Mouse (Mus musculus) erythroblast, embryonic 14.5 days (primary cell): ENCODE results near the gene Foxl1. TPM values are rescaled to one million over a fixed set of nuclear protein-coding genes. Genes with fewer than 3 reads are reported as not detected.

ENCODE experiments used
- H3K27me3 ChIP-seq: 2 replicates; pipeline ENCODE4 v1.6.1; 2012; ENCODE audit warnings: inconsistent platforms; ENCODE audit not compliant: control insufficient read depth
- H3K36me3 ChIP-seq: 2 replicates; pipeline ENCODE4 v1.6.1; 2012; ENCODE audit warnings: mild to moderate bottlenecking, inconsistent platforms; ENCODE audit not compliant: control insufficient read depth
- H3K4me1 ChIP-seq: 2 replicates; pipeline ENCODE4 v1.6.1; 2012; ENCODE audit warnings: inconsistent platforms; ENCODE audit not compliant: control insufficient read depth
- H3K4me3 ChIP-seq: replicated peaks from 2 replicates; pipeline ENCODE3; 2012; ENCODE audit warnings: moderate library complexity, mild to moderate bottlenecking, inconsistent platforms
- H3K9me3 ChIP-seq: 2 replicates; pipeline ENCODE4 v1.6.1; 2012; ENCODE audit warnings: low read length, inconsistent platforms, mixed read lengths; ENCODE audit not compliant: control insufficient read depth
- GATA1 ChIP-seq: IDR thresholded peaks from 2 replicates; pipeline ENCODE4 v1.6.1; 2012; ENCODE audit warnings: low read length, inconsistent platforms, mixed read lengths
- TAL1 ChIP-seq: IDR thresholded peaks from 3 replicates; pipeline ENCODE4 v1.6.1; 2012; ENCODE audit warnings: low read length, inconsistent platforms, mixed read lengths
- polyA plus RNA-seq: library from polyadenylated mRNA; stranded (reverse); fragments of >175 nt; gene quantifications from 2 replicates; pipeline ENCODE4 v1.2.3, GENCODE M21; 2012

The Foxl1 gene
- polyA plus RNA-seq, 1 experiment = not detected

DNA sequence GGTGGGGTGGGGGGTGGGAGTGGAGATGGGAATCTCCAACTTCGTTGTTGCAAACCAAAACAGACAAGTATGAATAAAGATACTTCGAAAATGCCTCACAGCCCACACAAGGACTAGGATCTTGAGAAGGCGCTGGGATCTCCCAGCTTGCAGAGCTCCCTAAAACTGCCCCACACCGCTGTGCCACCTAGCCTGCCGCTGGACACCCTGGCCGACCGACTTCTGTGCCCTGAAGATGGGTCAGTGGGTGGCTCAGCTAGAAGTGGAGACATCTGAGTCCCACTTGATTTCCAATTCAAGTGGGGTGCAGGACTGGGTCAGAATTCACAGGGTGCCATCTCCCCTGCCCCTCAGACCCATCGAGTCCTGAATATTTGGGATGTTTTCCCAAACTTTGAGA, 6.0 kb upstream of the Foxl1 start:
- TF ChIP-seq TAL1 (no peak), GATA1 (no peak)
- H3K4me1 ChIP-seq = no peaks in the 10 kb centered on the region
- peaks cover 11% of the 10 kb centered on the region for H3K9me3 ChIP-seq
- H3K4me3 ChIP-seq = no peak overlapping the region
- no peaks in the 10 kb centered on the region for H3K36me3 ChIP-seq
- peaks cover 99% of the 10 kb centered on the region for H3K27me3 ChIP-seq

DNA sequence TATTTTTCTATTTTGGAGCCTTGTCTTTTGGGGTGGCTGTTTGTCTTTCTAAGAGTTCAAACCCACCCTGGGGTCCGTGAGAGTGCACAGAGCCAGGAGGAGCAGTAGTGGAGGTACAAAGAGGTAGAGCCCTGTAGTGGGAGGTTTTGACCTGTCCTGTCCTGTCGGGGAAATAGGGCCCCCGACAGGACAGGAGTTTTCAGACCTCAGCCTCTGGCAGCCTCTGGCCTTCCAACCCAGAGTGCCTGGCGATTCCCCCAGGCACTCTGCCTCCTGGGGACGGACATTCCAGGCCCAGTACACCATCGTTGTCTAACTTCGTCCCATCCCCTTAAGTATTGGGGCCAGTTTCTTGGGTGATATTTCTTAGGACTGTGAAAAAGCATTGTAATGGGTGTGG, 5.4 kb upstream of the Foxl1 start:
- TF ChIP-seq TAL1 = no peak
- TF ChIP-seq GATA1 = no peak
- no peaks in the 10 kb centered on the region for H3K36me3 ChIP-seq
- H3K9me3 ChIP-seq = peaks cover 5% of the 10 kb centered on the region; the same call in 1 of the 2 replicates
- H3K4me1 ChIP-seq = no peaks in the 10 kb centered on the region
- no peak overlapping the region for H3K4me3 ChIP-seq
- H3K27me3 ChIP-seq = peaks cover 99% of the 10 kb centered on the region

DNA sequence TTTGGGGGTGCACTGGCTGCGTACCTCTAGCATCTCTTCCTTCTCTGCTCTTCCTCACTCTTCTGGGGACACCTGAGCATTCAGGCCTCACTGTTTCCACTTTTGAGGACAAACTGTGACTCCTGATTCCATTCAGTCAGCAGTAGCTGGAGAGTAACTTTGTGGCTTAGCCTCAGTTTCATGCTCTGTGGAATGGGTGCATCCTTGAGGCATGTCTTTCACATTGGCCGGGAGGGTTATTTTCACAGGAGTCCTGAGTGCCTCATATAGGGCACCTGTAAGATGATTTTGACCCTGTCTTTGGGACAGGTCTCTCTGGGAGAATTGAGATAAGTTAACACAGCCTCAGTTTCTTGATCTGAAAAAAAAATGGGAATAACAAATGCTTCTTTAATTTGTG, 4.6 kb upstream of the Foxl1 start:
- no peaks in the 10 kb centered on the region for H3K4me1 ChIP-seq
- H3K4me3 ChIP-seq = no peak overlapping the region
- H3K27me3 ChIP-seq = peaks cover 99% of the 10 kb centered on the region
- H3K9me3 ChIP-seq = no peaks in the 10 kb centered on the region
- no peaks in the 10 kb centered on the region for H3K36me3 ChIP-seq
- no peak for TF ChIP-seq TAL1

DNA sequence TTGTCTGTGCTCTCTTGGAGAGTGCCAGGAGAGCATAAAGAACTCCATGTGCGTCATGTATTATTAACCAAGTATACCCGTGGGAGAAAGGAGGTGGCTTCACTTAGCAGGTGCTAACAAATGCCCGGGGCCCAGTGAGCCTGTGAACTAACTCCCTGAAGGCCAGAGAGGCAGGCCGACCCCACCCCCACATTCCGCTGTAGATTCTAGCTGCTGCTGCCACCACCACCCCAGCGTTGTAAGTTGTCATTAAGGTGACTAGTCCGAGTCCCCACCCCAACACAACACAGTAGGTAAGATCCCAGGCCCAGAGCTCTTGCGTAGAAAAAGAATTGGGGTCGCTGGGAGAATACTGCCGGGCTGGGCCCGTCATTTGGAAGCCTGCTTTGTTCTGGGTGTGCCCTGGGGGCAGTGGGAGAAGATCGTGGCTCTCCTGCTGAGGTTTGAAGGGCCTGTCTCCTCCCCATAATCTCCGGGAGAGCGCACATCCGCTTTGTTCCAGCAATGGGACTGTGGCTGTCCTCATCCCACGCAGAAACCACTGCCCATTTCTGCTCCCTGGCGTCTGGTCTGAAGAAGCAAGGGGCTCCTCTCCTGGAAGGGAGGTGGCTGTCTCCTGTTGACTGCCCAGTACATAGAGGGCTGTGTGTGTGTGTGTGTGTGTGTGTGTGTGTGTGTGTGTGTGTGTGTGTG, 3.0 kb upstream of the Foxl1 start:
- peaks cover 99% of the 10 kb centered on the region for H3K27me3 ChIP-seq
- H3K4me3 ChIP-seq = no peak overlapping the region
- no peaks in the 10 kb centered on the region for H3K9me3 ChIP-seq
- no peaks in the 10 kb centered on the region for H3K4me1 ChIP-seq
- no peaks in the 10 kb centered on the region for H3K36me3 ChIP-seq
- no peak for TF ChIP-seq TAL1
- TF ChIP-seq GATA1 = no peak

DNA sequence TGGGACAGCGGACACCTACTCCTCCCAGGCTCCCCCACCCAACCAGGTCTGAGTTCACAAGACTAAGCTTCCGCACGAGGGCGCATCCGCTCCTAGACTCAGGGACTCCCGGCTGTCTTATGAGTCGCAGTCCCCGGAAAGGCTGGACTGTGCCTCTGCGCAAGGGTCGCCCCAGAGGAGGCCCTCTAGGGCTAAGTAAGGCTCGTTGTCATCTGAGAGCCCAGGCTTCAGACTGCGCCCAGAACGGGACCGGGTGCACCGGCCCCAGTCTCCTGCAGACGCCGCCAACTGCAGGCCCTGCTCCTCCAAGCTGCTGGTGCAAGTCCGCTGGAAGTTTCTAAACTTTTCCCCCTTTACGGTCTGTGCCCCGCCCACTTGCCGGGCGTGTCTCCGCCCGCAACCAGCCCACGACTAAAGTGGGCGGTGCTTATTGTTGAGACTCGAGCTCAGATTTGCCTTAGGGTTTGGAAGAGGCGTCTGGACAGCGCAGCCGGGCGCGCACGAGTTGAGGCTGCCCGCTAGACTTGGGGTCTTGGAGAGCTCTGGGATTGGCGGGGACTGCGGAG, 2.3 kb upstream of the Foxl1 start:
- Histone ChIP-seq H3K9me3 (no peaks in the 10 kb centered on the region), H3K4me3 (no peak overlapping the region), H3K36me3 (no peaks in the 10 kb centered on the region), H3K4me1 (no peaks in the 10 kb centered on the region), H3K27me3 (peaks cover 99% of the 10 kb centered on the region)
- no peak for TF ChIP-seq TAL1
- TF ChIP-seq GATA1 = no peak

DNA sequence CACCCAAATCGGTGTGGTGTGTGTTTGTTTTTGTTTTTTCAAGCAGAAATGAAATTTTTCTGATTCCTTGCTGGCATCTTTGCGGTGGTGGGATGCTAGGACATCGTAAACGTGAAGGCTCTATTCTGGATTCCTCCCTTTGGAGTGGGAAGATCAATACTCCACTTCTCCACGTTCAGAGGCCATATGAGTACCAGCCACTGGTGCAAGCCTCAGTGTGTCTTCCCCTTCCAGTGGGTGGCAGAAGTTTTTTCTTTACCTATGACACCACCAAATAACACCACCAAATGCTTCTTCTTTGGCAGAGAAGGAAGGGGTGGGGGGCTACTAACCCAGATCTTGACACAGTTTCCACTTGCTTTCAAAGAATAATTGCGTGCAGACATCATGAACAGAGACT, 1.5 kb upstream of the Foxl1 start:
- no peaks in the 10 kb centered on the region for H3K4me1 ChIP-seq

DNA sequence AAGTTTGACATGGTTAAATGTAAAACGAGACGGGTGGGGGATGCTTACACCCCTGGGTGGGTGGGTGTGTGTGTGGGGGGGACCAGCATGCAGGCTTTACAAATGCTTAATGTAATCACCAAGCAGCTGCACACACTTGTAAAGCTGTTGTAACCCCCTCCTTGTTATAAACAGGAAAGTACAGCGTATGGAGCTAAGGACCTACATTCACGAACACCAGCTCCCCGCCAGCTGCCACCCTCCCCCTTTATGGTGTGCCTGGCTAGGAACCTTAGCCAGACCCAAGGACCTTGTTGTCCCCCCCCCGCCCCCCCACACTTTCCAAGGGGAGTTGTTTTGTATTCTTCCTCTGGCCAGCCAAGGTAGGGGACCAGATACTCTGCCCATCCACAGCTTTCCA, 1.0 kb upstream of the Foxl1 start:
- TF ChIP-seq GATA1 = no peak
- TF ChIP-seq TAL1 = no peak
- Histone ChIP-seq H3K36me3 (no peaks in the 10 kb centered on the region), H3K27me3 (peaks cover 95% of the 10 kb centered on the region), H3K9me3 (no peaks in the 10 kb centered on the region), H3K4me3 (no peak overlapping the region), H3K4me1 (no peaks in the 10 kb centered on the region)

More for the DNA sequence above, 1.5 kb upstream of the Foxl1 start:
- Histone ChIP-seq H3K36me3 (no peaks in the 10 kb centered on the region), H3K9me3 (no peaks in the 10 kb centered on the region), H3K4me3 (no peak overlapping the region), H3K27me3 (peaks cover 99% of the 10 kb centered on the region)
- no peak for TF ChIP-seq TAL1
- no peak for TF ChIP-seq GATA1

DNA sequence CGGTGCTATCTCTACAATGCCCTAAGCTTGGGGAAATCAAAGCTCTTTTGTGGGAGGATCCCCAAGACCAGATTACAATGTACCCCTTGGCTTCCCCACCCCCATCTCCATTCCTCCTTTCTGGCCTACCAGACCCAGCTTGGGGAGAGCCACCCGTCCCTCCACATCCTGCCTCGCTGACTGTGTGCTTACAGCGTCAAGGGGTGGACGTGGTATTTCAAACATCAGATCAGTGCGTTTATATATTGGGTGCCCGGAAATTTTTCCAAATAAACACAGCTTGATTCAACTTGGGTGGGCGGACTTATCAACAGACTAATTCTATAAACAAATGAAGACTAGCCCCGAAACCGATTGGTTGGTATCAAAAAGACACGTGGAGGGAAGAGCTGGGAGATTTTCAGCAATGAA, 444 bp upstream of the Foxl1 start:
- TF ChIP-seq TAL1 (no peak), GATA1 (no peak)
- Histone ChIP-seq H3K9me3 (no peaks in the 10 kb centered on the region), H3K4me3 (no peak overlapping the region), H3K36me3 (no peaks in the 10 kb centered on the region), H3K4me1 (no peaks in the 10 kb centered on the region), H3K27me3 (peaks cover 90% of the 10 kb centered on the region)

DNA sequence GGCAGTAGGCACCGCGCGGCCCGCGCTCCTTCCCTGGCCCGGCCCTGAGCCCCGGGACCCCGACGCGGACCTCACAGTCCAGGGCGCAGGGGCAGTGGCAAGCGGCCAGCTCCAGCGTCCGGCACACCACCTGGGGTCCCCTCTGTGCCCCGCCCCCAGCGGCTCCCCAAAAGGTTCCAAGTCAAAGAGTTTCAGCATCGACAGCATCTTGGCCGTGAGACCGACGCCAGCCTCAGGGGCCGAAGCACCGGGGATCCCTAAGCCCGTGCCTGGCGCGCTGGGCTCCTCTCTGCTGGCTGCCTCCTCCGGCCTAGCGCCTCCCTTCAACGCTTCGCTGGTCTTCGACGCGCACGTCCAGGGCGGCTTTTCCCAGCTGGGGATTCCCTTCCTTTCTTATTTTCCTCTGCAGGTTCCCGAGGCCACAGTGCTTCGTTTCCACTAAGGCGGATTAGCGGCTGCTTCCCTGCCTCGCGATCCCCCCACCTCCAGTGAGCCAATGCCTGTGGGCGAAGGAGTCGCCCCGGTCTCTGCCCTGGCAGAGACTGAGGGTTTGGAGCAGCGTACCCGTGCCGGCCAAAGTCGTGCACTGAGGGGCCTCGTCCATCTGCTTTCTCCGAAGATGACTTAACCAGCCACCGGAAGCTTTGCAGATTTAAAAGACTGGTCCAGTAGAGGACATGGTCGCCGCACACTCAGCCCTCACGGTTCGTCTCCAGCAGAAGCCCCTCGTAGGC, 958 bp downstream of the Foxl1 start:
- Histone ChIP-seq H3K4me1 (no peaks in the 10 kb centered on the region), H3K9me3 (no peaks in the 10 kb centered on the region), H3K4me3 (no peak overlapping the region), H3K27me3 (peaks cover 77% of the 10 kb centered on the region), H3K36me3 (no peaks in the 10 kb centered on the region)
- TF ChIP-seq TAL1 = no peak
- no peak for TF ChIP-seq GATA1
